Mouse (Mus musculus) adrenal gland, postnatal 4 days (tissue): ENCODE results near the gene Caln1. TPM values are rescaled to one million over a fixed set of nuclear protein-coding genes. Genes with fewer than 3 reads are reported as not detected.
A peak's percentile ranks its signal among the peaks of the same experiment; 100 is the strongest.

Experiments used
- DNase-seq, 2 experiments: peaks; one replicate each; pipeline ENCODE4 v3.0.0; 2021 to 2022; ENCODE audit warnings: low spot score in 2 of 2, mixed read lengths in 2 of 2
- total RNA-seq, 2 experiments: library from RNA; stranded (reverse); gene quantifications; 2 replicates each; pipeline ENCODE4 v1.2.3; 2021

The Caln1 gene
- total RNA-seq, 2 experiments from 2014 or later = 46.1 to 47.0 TPM

GRCm38 (mm10) chr5:130393618-130394355, 24.5 kb downstream of the Caln1 start:
- no peak for DNase-seq

DNA sequence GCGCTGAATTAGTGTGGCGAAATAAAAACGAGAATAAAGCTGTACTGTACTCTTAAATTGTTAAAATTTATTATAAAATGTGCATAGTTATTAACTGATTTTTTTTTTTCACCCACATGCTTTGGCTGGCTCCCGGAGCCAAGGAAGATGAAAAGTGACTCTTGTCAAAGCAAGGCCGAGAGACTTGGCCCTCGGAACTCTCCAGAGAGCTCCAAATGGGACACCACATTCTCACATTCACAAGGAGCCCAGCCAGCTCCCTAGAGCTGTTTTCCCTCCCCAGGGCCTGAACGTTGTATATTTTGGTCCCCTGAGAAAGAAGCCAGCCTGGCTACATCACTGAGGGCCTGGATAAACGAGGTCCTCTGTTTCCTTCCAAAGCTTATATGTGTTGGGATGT, 25.1 kb downstream of the Caln1 start:
- no peak for DNase-seq

GRCm38 (mm10) chr5:130395142-130395541, 25.9 kb downstream of the Caln1 start:
- DNase-seq = no peak

GRCm38 (mm10) chr5:130400136-130400917, 31.1 kb downstream of the Caln1 start:
- DNase-seq = no peak

GRCm38 (mm10) chr5:130405201-130405600, 35.9 kb downstream of the Caln1 start:
- peak; percentile 15 to 25 for DNase-seq

- no peak for DNase-seq
These were observed 40.5 kb downstream of the Caln1 start for GRCm38 (mm10) chr5:130409706-130410105.

DNA sequence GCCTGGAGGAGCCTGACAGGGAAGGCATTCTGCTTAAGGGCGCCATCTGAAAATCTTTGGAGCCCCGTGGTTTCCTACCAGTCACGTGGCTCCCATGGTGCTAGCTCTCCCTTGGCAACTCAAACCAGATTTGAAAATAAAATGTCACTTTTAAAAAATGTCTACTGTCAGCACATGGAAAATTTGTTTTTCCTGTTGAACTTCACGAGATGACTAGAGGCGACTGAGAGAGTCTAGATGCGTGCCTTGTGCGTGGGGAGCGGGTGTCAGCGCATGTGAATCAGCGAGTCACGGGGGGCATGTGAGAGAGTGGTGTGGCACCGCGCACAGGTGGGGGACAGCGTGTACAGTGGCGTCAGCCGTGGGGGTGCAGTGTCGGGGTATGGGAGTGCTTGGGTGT, 42.3 kb downstream of the Caln1 start:
- DNase-seq = no peak

- no peak for DNase-seq
These were observed 78.2 kb downstream of the Caln1 start for GRCm38 (mm10) chr5:130447438-130447837.

DNA sequence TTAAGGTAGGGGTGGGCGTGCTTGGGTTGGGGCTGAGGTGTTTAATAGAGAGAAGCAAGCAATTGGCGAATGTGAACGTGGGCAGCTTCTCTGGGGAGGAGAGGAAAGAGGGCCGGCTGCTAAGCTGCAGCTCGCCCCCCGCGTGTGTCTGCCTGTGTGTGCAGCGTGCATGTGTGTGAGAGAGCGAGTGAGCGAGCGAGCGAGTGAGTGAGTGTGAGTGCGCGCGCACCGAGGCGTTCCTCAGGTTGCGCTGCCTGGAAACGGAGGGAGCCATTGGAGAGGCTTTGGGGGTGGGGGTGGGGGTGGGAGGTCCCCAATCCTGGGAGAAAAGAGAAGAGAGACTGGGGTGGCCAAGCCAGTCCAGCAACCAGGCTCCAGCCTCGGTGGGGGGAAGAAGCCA, 79.2 kb downstream of the Caln1 start:
- no peak for DNase-seq

DNA sequence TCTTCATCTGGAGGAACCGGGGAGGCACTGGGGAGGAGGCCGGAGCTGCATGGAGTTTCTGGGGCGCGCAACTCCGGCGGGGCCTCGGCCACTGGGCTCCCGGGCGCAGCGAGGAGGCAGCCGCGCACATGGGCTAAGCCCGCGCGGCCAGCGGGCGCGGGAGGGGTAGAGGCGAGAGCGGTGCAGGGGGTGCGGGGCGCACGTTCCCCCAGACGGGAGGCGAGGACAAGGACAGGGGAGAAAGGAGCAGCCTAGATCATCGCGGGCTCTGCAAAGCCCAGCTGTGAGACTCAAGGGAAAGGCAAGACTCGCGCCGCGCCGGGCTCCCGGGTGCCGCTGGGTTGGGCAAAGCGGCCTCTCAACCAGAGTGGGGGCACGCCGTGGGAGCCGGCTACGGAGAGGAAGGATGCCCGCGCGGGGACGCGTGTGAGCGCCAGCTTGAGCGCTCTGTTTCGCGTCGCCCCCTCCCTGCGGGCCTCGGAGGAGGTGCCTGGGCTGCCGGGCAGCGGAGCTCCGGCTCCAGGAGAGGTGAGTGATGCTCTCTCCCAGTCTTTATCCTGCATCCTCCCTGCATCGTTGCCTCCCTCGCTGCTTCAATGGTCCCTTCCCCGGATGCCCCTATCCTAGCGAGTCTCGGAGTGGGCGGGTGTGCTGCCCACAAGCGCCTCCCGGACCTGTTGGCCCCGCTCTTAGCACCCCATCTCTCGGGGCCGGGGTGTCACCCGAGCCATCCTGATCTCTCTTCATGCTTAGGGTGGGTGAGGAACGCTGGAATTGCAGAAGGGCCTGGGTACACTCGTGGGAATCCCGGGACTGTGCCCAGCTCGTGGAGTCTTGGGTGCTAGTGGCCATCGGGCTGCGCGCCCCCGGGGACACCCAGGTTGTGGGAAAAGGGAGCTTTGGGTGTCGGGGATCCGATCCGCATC, 79.9 kb downstream of the Caln1 start:
- no peak for DNase-seq

DNA sequence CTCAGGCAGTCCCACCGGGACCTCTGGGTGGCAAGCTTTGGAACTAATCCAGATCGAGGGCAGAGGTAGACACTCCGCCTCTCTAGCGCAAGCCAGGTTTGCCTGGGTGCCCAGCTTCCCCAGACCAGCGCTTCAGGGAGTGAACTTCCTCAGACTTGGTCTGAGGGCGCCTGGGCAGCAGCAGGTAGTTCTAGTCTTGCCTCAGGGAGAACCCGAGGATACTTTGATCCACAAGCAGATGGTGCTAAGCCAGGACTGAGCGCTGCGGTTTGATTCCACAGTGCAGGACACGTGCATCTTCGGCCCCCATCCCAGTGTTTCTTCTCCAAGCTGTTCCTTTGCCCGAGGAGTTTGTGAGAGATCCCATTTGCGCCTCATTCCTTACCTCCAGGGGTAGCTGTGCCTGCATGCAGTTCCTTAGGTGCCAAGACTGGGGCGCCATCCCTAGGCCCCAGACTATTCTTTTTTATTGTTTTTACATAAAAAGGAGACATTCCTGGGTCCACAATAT, 80.8 kb downstream of the Caln1 start:
- DNase-seq = no peak

- DNase-seq = no peak
These were observed 88.8 kb downstream of the Caln1 start for GRCm38 (mm10) chr5:130458076-130458475.

DNA sequence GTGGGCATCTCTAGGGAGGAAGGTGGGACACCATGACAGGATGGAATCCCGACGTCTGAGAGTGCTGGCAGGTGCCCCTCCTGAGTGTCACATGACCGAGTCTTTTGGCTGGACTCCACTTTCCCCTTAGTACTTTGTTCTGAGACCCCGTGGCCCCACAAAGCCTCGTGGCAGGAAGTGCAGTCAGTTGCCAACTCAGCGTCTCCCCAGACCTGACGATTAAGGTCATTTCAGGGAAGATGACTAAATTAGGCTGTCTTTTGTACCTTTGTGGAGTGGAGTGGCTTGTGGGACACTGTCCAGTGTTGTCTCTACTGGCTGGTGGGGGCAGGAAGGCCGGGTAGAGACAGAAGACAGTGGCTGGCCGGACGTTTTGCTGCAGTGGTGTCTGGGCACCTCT, 103.0 kb downstream of the Caln1 start:
- no peak for DNase-seq

DNA sequence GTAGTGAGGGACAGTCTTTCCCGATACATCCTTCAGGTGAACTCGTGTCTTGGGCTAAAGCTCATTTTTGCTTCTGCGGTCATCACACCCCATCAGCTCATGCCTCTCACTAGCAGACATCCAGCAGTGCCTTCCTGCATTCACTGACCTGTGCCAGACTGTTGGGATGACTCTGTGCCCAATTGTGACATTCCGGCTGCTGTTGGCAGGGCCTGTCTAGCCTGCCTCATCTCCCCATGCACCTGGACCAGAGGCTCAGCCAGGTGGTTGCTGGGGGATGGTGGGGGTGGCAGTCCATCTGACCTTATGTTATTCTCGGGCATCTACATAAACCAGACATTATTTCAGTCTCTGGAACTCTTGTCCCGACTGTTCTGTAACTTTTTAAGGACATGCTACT, 105.6 kb downstream of the Caln1 start:
- DNase-seq = no peak

DNA sequence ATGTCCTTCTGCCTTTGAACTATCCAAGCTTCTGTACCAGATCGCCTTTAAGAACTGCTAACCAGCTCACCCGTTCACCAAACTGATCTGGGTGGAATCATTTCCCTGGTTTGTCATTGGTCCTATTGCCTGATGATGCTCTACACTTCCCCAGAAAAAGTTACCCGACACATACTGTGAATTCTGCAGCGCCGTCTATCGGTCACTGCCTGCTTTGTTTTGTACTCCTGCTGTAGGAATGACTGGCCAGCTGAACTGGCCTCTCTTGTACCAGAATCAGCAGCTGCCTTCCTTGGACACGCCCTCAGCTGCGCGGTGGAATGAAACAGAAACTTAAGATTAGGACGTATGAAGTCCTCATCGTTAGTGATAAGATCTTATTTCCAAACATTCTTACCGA, 107.5 kb downstream of the Caln1 start:
- DNase-seq = no peak

- no peak for DNase-seq
These were observed 111.0 kb downstream of the Caln1 start for GRCm38 (mm10) chr5:130480290-130480689.

DNA sequence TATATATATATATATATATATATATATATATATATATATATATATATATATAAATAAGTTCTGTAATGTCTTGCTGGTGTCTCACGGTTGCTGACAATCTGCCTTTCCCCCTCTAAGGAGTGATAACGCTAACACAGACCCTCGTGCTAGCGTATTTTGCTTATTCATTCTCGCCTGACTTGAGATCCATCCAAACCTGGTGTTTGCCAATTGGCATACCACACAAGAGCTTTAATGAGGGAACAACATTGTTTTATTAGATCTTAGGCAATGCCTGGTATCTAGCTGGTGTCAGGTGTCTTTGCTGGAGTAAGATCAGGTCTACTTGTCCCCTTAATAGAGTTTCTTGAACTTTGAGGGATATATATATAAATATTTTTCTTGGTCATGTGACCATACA, 122.2 kb downstream of the Caln1 start:
- DNase-seq = no peak

- no peak for DNase-seq
These were observed 123.0 kb downstream of the Caln1 start for GRCm38 (mm10) chr5:130492305-130492704.

DNA sequence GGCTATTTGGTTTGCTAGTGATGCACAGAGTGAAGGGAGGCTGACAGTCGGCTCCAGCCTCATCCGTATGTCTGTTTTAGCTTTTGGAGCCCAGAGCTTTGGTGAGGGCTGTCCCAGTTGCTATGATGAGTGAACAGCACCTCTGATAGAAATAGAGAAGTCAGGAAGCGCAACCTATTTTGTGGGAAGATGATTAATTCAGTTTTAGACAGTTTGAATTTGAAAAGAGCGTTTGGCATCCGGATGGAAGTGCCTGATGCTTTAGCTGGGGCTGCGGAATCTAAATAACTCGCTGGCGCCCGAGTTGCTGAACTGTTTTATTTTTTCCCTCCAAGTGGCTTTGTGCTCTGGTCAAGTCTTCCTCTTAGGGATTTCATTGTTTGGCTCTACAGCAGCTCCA, 133.3 kb downstream of the Caln1 start:
- DNase-seq = no peak

DNA sequence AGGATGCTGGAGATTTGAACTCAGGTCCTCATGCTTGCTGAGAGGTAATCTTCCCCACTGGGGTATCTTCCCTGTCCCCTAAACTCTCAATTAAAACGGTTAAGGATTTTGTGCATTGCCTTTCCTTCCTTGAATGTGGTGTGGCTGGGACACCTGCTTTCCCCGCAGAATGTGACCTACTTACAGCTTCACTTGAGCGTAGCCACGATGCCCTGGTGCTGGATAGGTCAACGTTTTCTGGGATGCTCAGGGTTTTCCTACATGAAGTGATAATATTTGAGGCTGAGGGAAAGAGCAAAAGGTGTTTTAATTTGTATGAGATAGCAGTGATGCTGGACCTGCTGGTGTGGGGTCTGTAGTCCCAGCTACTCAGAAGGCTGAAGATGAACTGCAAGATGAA, 135.6 kb downstream of the Caln1 start:
- DNase-seq = no peak

- no peak for DNase-seq
These were observed 141.3 kb downstream of the Caln1 start for GRCm38 (mm10) chr5:130510516-130510915.
